ENCODE assay signal across 1 mouse cellular context in genomic region chr12:85702166-85703055, GRCm38 (mm10).
TF ChIP-seq lines count a peak whose summit lies in the region.

No protein-coding gene starts in this region.

TF ChIP-seq in CH12.LX, 34 proteins besides CTCF, POLR2A, EP300 and RAD21 (continued from another document):
- TF ChIP-seq MEF2A (IDR thresholded peaks at IDR 0.05; ENCODE audit: borderline replicate concordance, low read depth, low read length) (peak; percentile 50; the same call in 1 of the 2 replicates), IRF4 (IDR thresholded peaks at IDR 0.05; ENCODE audit: low read depth, low read length) (peak; percentile 60; the same call in 1 of the 2 replicates), ELF1 (IDR thresholded peaks at IDR 0.05; ENCODE audit: low read depth, low read length) (no peak), CHD1 (IDR thresholded peaks at IDR 0.05; ENCODE audit: low read depth, low read length) (no peak)
TF ChIP-seq in CH12.LX: peak in this region for 14.
